In genomic region chr1:162859545-162859976, GRCm38 (mm10) we compare ENCODE assay signal across 9 mouse cellular contexts. TPM values are rescaled to one million over a fixed set of nuclear protein-coding genes. Genes with fewer than 3 reads are reported as not detected.
A peak's percentile ranks its signal among the peaks of the same experiment; 100 is the strongest.
DNase-seq lines count a peak whose midpoint lies in the region; ATAC-seq and TF ChIP-seq lines count a peak whose summit lies in the region.
"Had no signal": no experiment of that assay in that cellular context is flagged by ENCODE, and none has a peak within 500 bp of the region (broad histone marks: within the 10 kb centered on the region; RNA-seq: fewer than 3 reads in every experiment).

No protein-coding gene starts in this region.

- no peak for TF ChIP-seq CTCF in lung, embryonic 14.5 days (IDR thresholded peaks at IDR 0.05; ENCODE audit: low read depth)
- TF ChIP-seq CTCF in small intestine, adult 2 months (IDR thresholded peaks at IDR 0.05; ENCODE audit: extremely low read depth, insufficient read length, insufficient replicate concordance, low read depth, low read length), result no peak

- peak; percentile 23 for DNase-seq in lung, embryonic 14.5 days
- no peak for DNase-seq in lung, postnatal 25 days (ENCODE audit: low spot score)
- peak; percentile 71 for DNase-seq in kidney, adult 9 months
- DNase-seq in right cerebral cortex, postnatal 4 days, result no peak
- DNase-seq in spleen, postnatal 36 days (ENCODE audit: low spot score in 2 of 2), result no peak
- DNase-seq in urinary bladder, postnatal 25 days (ENCODE audit: low spot score), result no peak

- H3K9me3 ChIP-seq in lung, embryonic 14.5 days (ENCODE audit: low read depth, low read length), result no peaks in the 10 kb centered on the region
- H3K9me3 ChIP-seq in forebrain, embryonic 15.5 days, result no peaks in the 10 kb centered on the region

- no peak overlapping the region for H3K9ac ChIP-seq in lung, embryonic 14.5 days
- no peak overlapping the region for H3K9ac ChIP-seq in forebrain, embryonic 15.5 days (replicated peaks)

- ATAC-seq in lung, embryonic 14.5 days (ENCODE audit: insufficient read depth), result peak; percentile 39; the same call in 1 of the 2 replicates
- ATAC-seq in forebrain, embryonic 15.5 days (replicated peaks), result peak; percentile 41; the same call in 1 of the 2 replicates

- no peaks in the 10 kb centered on the region for H3K4me1 ChIP-seq in lung, embryonic 14.5 days (ENCODE audit: insufficient read depth)
- H3K4me1 ChIP-seq in forebrain, embryonic 15.5 days, result peaks cover 12% of the 10 kb centered on the region; the same call in 1 of the 2 replicates
- peaks cover 17% of the 10 kb centered on the region for H3K4me1 ChIP-seq in small intestine, adult 2 months (ENCODE audit: control insufficient read depth, insufficient read depth, insufficient read length, low read length)

- WGBS in lung, embryonic 14.5 days, result 49% methylated on average over 10 of the region's 10 CpGs
- 34% methylated on average over 10 of the region's 10 CpGs for WGBS in forebrain, embryonic 15.5 days
- WGBS in small intestine, adult 2 months, result 34% methylated on average over 10 of the region's 10 CpGs

- no peak for TF ChIP-seq POLR2A in small intestine, adult 2 months (IDR thresholded peaks at IDR 0.05; ENCODE audit: low read depth, low read length)

- H3K4me3 ChIP-seq in lung, embryonic 14.5 days (ENCODE audit: low read depth, low read length), result no peak overlapping the region
- H3K4me3 ChIP-seq in forebrain, embryonic 15.5 days, result no peak overlapping the region
- H3K4me3 ChIP-seq in small intestine, adult 2 months (ENCODE audit: low read depth, low read length), result peak overlapping the region; percentile 39

- no peak overlapping the region for H3K4me2 ChIP-seq in lung, embryonic 14.5 days
- H3K4me2 ChIP-seq in forebrain, embryonic 15.5 days (replicated peaks), result 0 out of 2 replicates have a peak overlapping the region, but pooled peaks have one; percentile 34

- H3K36me3 ChIP-seq in lung, embryonic 14.5 days (ENCODE audit: insufficient read depth), result no peaks in the 10 kb centered on the region
- H3K36me3 ChIP-seq in forebrain, embryonic 15.5 days, result no peaks in the 10 kb centered on the region
- no peaks in the 10 kb centered on the region for H3K36me3 ChIP-seq in small intestine, adult 2 months (ENCODE audit: control insufficient read depth, insufficient read depth, low read length)

- H3K27me3 ChIP-seq in lung, embryonic 14.5 days (ENCODE audit: insufficient read depth, low read length), result no peaks in the 10 kb centered on the region
- H3K27me3 ChIP-seq in forebrain, embryonic 15.5 days, result no peaks in the 10 kb centered on the region
- no peaks in the 10 kb centered on the region for H3K27me3 ChIP-seq in small intestine, adult 2 months (ENCODE audit: control insufficient read depth, insufficient read depth, low read length)

- H3K27ac ChIP-seq in lung, embryonic 14.5 days (ENCODE audit: low read depth), result no peak overlapping the region
- H3K27ac ChIP-seq in forebrain, embryonic 15.5 days (replicated peaks), result peak overlapping the region; percentile 50
- no peak overlapping the region for H3K27ac ChIP-seq in small intestine, adult 2 months (ENCODE audit: insufficient read depth, low read depth, low read length)

RNA-seq across cellular contexts. Expression of gene Fmo1, which starts 6.8 kb away (rescaled TPM):
- 3.4 and 6.4 TPM in 2 replicates for polyA plus RNA-seq in lung, embryonic 14.5 days (2014; fragmentation: Nextera tagmentation; extraction: Ambion mirVana)
- polyA plus RNA-seq in forebrain, embryonic 15.5 days (2015; fragmentation: Nextera tagmentation; extraction: Ambion mirVana), result 15.3 and 16.1 TPM in 2 replicates
- 1.7 and 3.0 TPM in 2 replicates for polyA plus RNA-seq in small intestine, adult 2 months (2012; rRNA removed)

RNA-seq across cellular contexts. Expression of gene Fmo2, which starts 39.0 kb away (rescaled TPM):
- 3.4 and 5.3 TPM in 2 replicates for polyA plus RNA-seq in lung, embryonic 14.5 days (2014; fragmentation: Nextera tagmentation; extraction: Ambion mirVana)
- polyA plus RNA-seq in forebrain, embryonic 15.5 days (2015; fragmentation: Nextera tagmentation; extraction: Ambion mirVana), result 0.14 TPM in 1 of 2 replicates, not detected in the other
- polyA plus RNA-seq in small intestine, adult 2 months (2012; rRNA removed), result 0.61 and 1.7 TPM in 2 replicates

RNA-seq across cellular contexts. Expression of gene Fmo4, which starts 45.8 kb away (rescaled TPM):
- polyA plus RNA-seq in lung, embryonic 14.5 days (2014; fragmentation: Nextera tagmentation; extraction: Ambion mirVana), result 0.38 and 0.85 TPM in 2 replicates
- 0.10 TPM in 1 of 2 replicates, not detected in the other for polyA plus RNA-seq in forebrain, embryonic 15.5 days (2015; fragmentation: Nextera tagmentation; extraction: Ambion mirVana)
- polyA plus RNA-seq in small intestine, adult 2 months (2012; rRNA removed), result 5.5 and 14.1 TPM in 2 replicates
- polyA plus RNA-seq: spleen, adult 2 months had no signal

Comparison
In these comparisons a context has a peak if more than half of its experiments do, and no peak if none do; other contexts are left out.
1. DNase-seq: peak in lung, embryonic 14.5 days (single experiment) and kidney, adult 9 months (single experiment); none in lung, postnatal 25 days (single experiment), right cerebral cortex, postnatal 4 days (single experiment), spleen, postnatal 36 days (0 of 2) and urinary bladder, postnatal 25 days (single experiment).